Mouse (Mus musculus): ENCODE measurements at regions not wholly inside any gene's neighbourhood (a gene's known extent, or its start where the extent isn't known, plus 50 kb on each side); places are given as distances from the start of the nearest gene placed in this dataset.
A peak's percentile ranks its signal among the peaks of the same experiment; 100 is the strongest.

DNA sequence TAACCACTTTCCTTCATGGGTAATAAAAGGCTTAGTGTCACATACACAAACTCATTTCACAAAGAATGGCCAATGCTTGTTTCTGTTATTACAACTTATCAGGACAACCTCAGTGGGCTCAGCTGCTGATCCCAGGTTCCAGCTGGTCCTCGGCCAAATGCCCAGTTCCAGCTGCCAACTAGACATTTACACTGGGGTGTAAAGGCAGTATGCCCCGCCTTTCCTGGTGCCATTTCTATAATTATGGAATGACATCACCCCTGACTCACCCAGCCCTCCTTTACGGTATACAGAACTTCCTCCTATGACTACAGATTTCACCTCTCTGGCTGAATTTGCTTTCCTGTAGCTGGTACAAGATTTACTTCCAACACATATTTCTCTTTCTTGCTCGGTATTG lies 205.4 kb upstream of the Prok2 start:
- TF ChIP-seq POLR2A (IDR thresholded peaks at IDR 0.05; ENCODE audit: insufficient read length, low read depth): no peak
- peak in 2 of 3 experiments; percentile 20 to 42 for TF ChIP-seq MYOD1 (IDR thresholded peaks at IDR 0.05; ENCODE audit: control insufficient read depth in 1 of 3, insufficient read length in 2 of 3, low read depth in 2 of 3)
